Mouse (Mus musculus): Measurements from ENCODE around the gene Cpm. TPM values are rescaled to one million over a fixed set of nuclear protein-coding genes. Genes with fewer than 3 reads are reported as not detected.

Cpm gene
- total RNA-seq, 2 experiments from 2014 or later = 2.3 to 2.4 TPM

GRCm38 (mm10) chr10:117662316-117663055 is 33.2 kb downstream of the Cpm start:
- no peak for DNase-seq

- DNase-seq = no peak
These were observed 34.0 kb downstream of the Cpm start for GRCm38 (mm10) chr10:117663056-117663864.

GRCm38 (mm10) chr10:117663865-117664200 is 34.5 kb downstream of the Cpm start:
- DNase-seq = no peak

- no peak for DNase-seq
These were observed 35.1 kb downstream of the Cpm start for GRCm38 (mm10) chr10:117664208-117664925.

- no peak for DNase-seq
These were observed 35.6 kb downstream of the Cpm start for GRCm38 (mm10) chr10:117664926-117665209.

- DNase-seq = no peak
These were observed 36.3 kb downstream of the Cpm start for GRCm38 (mm10) chr10:117665376-117666275.

GRCm38 (mm10) chr10:117666361-117666760 is 37.1 kb downstream of the Cpm start:
- no peak for DNase-seq

- DNase-seq = no peak
These were observed 37.8 kb downstream of the Cpm start for GRCm38 (mm10) chr10:117666947-117667630.

GRCm38 (mm10) chr10:117667663-117668507 is 38.6 kb downstream of the Cpm start:
- DNase-seq = no peak

- no peak for DNase-seq
These were observed 39.4 kb downstream of the Cpm start for GRCm38 (mm10) chr10:117668546-117669300.

- no peak for DNase-seq
These were observed 40.3 kb downstream of the Cpm start for GRCm38 (mm10) chr10:117669449-117670090.

GRCm38 (mm10) chr10:117670092-117670491 is 40.8 kb downstream of the Cpm start:
- DNase-seq = no peak

- no peak for DNase-seq
These were observed 41.5 kb downstream of the Cpm start for GRCm38 (mm10) chr10:117670791-117671190.

- DNase-seq = no peak
These were observed 42.0 kb downstream of the Cpm start for GRCm38 (mm10) chr10:117671266-117671665.

GRCm38 (mm10) chr10:117671930-117672666 is 42.8 kb downstream of the Cpm start:
- no peak for DNase-seq

GRCm38 (mm10) chr10:117672693-117673092 is 43.4 kb downstream of the Cpm start:
- DNase-seq = no peak

- no peak for DNase-seq
These were observed 44.6 kb downstream of the Cpm start for GRCm38 (mm10) chr10:117673913-117674312.

GRCm38 (mm10) chr10:117674359-117675019 is 45.2 kb downstream of the Cpm start:
- no peak for DNase-seq

Measured in gastrocnemius, postnatal 25 days (tissue).